In genomic region chr8:70417914-70418313, GRCm38 (mm10) we compare ENCODE assay signal across 10 mouse cellular contexts. TPM values are rescaled to one million over a fixed set of nuclear protein-coding genes. Genes with fewer than 3 reads are reported as not detected.
DNase-seq lines count a peak whose midpoint lies in the region; ATAC-seq and TF ChIP-seq lines count a peak whose summit lies in the region.
"Had no signal": no experiment of that assay in that cellular context is flagged by ENCODE, and none has a peak within 500 bp of the region (broad histone marks: within the 10 kb centered on the region; RNA-seq: fewer than 3 reads in every experiment).

No protein-coding gene starts in this region.

- no peak for TF ChIP-seq POLR2A in cortical plate, adult 2 months (IDR thresholded peaks at IDR 0.05; ENCODE audit: extremely low read depth, insufficient read depth, low read length)

- ATAC-seq in limb, embryonic 13.5 days (ENCODE audit: low FRiP score, low read depth) = no peak
- ATAC-seq: forebrain, embryonic 15.5 days had no signal

- peaks cover 7% of the 10 kb centered on the region for H3K36me3 ChIP-seq in limb, embryonic 13.5 days
- H3K36me3 ChIP-seq: forebrain, embryonic 15.5 days had no signal

- peak; percentile 32 to 61 for DNase-seq in kidney, postnatal 4 days
- no peak for DNase-seq in kidney, adult 11 months
- peak; percentile 50 to 70 for DNase-seq in frontal cortex, postnatal 25 days (ENCODE audit: low spot score in 2 of 2)
- no peak for DNase-seq in natural killer cell, adult 2 months (ENCODE audit: low spot score in 2 of 2)
- DNase-seq in embryo, embryonic 9.5 days (ENCODE audit: extremely low spot score) = no peak
- DNase-seq in spleen, postnatal 36 days (ENCODE audit: low spot score in 2 of 2) = no peak
- DNase-seq: kidney, adult 18-20 months had no signal

- H3K4me3 ChIP-seq in cortical plate, adult 2 months (ENCODE audit: insufficient read depth, low read length) = no peak overlapping the region
- no peak overlapping the region for H3K4me3 ChIP-seq in limb, embryonic 13.5 days
- H3K4me3 ChIP-seq: forebrain, embryonic 15.5 days had no signal

- 38% methylated on average over 10 of the region's 10 CpGs for WGBS in limb, embryonic 13.5 days

- peak overlapping the region; percentile 73; the same call in 1 of the 2 replicates for H3K27ac ChIP-seq in cortical plate, adult 2 months (ENCODE audit: insufficient read depth, low read length)
- H3K27ac ChIP-seq in limb, embryonic 13.5 days = peak overlapping the region; percentile 58; the same call in 1 of the 2 replicates
- H3K27ac ChIP-seq: forebrain, embryonic 15.5 days had no signal

- no peak for TF ChIP-seq CTCF in cortical plate, adult 2 months (IDR thresholded peaks at IDR 0.05; ENCODE audit: extremely low read depth, insufficient read depth, low read length)

- no peaks in the 10 kb centered on the region for H3K9me3 ChIP-seq in limb, embryonic 13.5 days
- H3K9me3 ChIP-seq: forebrain, embryonic 15.5 days had no signal

- H3K27me3 ChIP-seq in limb, embryonic 13.5 days = no peaks in the 10 kb centered on the region
- H3K27me3 ChIP-seq: forebrain, embryonic 15.5 days had no signal

- H3K4me2 ChIP-seq in limb, embryonic 13.5 days (replicated peaks) = no peak overlapping the region
- H3K4me2 ChIP-seq: forebrain, embryonic 15.5 days had no signal

- peaks cover 16% of the 10 kb centered on the region for H3K4me1 ChIP-seq in cortical plate, adult 2 months (ENCODE audit: control insufficient read depth, insufficient read depth, low read length)
- peaks cover 53% of the 10 kb centered on the region for H3K4me1 ChIP-seq in limb, embryonic 13.5 days

- H3K9ac ChIP-seq in limb, embryonic 13.5 days = peak overlapping the region; percentile 10; the same call in 1 of the 2 replicates
- H3K9ac ChIP-seq: forebrain, embryonic 15.5 days had no signal

RNA-seq across cellular contexts. Expression of gene Crtc1, which starts 21.5 kb away (rescaled TPM):
- 113 and 115 TPM in 2 replicates for polyA plus RNA-seq in cortical plate, adult 2 months (2012; rRNA removed)
- polyA plus RNA-seq in limb, embryonic 13.5 days (2015; fragmentation: Nextera tagmentation; extraction: Ambion mirVana) = 26.7 and 29.9 TPM in 2 replicates

RNA-seq across cellular contexts. Expression of gene Comp, which starts 44.6 kb away (rescaled TPM):
- polyA plus RNA-seq in cortical plate, adult 2 months (2012; rRNA removed) = 0.19 and 0.36 TPM in 2 replicates
- polyA plus RNA-seq in limb, embryonic 13.5 days (2015; fragmentation: Nextera tagmentation; extraction: Ambion mirVana) = 26.4 and 40.8 TPM in 2 replicates

RNA-seq across cellular contexts. Expression of gene Klhl26, which starts 58.9 kb away (rescaled TPM):
- 66.9 and 70.9 TPM in 2 replicates for polyA plus RNA-seq in cortical plate, adult 2 months (2012; rRNA removed)
- 29.0 and 30.3 TPM in 2 replicates for polyA plus RNA-seq in limb, embryonic 13.5 days (2015; fragmentation: Nextera tagmentation; extraction: Ambion mirVana)

Comparison
In these comparisons a context has a peak if more than half of its experiments do, and no peak if none do; other contexts are left out.
1. DNase-seq: peak in kidney, postnatal 4 days (2 of 2) and frontal cortex, postnatal 25 days (2 of 2); none in kidney, adult 11 months (single experiment), natural killer cell, adult 2 months (0 of 2), embryo, embryonic 9.5 days (single experiment) and spleen, postnatal 36 days (0 of 2).
2. RNA of gene Comp, which starts 44.6 kb away (polyA plus RNA-seq): 26.4 to 40.8 TPM in limb, embryonic 13.5 days; 0.19 to 0.36 TPM in cortical plate, adult 2 months; every median in the first group is over 10 times any median in the second.